ENCODE assay signal across 16 mouse cellular contexts in the genomic region with DNA sequence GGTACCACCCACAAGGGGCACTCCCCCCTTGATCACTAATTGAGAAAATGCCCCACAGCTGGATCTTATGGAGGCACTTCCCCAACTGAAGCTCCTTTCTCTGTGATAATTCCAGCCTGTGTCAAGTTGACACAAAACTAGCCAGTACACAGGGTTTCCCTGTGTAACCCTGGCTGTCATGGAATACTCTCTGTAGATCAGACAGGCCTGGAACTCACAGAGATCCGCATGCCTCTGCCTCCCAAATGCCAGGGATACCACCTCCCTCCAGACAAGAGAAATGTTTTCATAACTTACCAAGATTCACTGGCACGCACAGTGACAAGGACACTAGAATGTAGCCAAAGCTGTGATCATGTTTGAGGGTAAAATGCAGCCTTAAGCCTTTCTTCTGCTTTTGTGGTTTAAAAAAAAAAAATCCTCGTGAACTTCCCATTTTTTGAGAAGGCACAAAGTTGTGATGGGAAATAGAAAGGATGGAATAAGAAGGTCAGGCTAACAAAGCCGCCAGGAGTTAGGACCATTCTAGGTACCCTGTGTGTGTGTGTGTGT.
DNase-seq lines count a peak whose midpoint lies in the region; ATAC-seq and TF ChIP-seq lines count a peak whose summit lies in the region.
"Had no signal": no experiment of that assay in that cellular context is flagged by ENCODE, and none has a peak within 500 bp of the region (broad histone marks: within the 10 kb centered on the region; RNA-seq: fewer than 3 reads in every experiment).

No protein-coding gene starts in this region.

- H3K9ac ChIP-seq in midbrain, embryonic 11.5 days (ENCODE audit: low read length) = no peak overlapping the region
- no peak overlapping the region for H3K9ac ChIP-seq in midbrain, embryonic 14.5 days (replicated peaks; ENCODE audit: low read length)
- H3K9ac ChIP-seq: forebrain, embryonic 15.5 days; midbrain, embryonic 15.5 days had no signal

- TF ChIP-seq POLR2A in small intestine, adult 2 months (IDR thresholded peaks at IDR 0.05; ENCODE audit: low read depth, low read length) = no peak

- no peak for TF ChIP-seq CTCF in small intestine, adult 2 months (IDR thresholded peaks at IDR 0.05; ENCODE audit: extremely low read depth, insufficient read length, insufficient replicate concordance, low read depth, low read length)

- H3K36me3 ChIP-seq in heart, embryonic 10.5 days = no peaks in the 10 kb centered on the region
- H3K36me3 ChIP-seq in midbrain, embryonic 11.5 days (ENCODE audit: control insufficient read depth, insufficient read depth, low read length) = no peaks in the 10 kb centered on the region
- H3K36me3 ChIP-seq in midbrain, embryonic 14.5 days (ENCODE audit: control insufficient read depth, insufficient read depth, low read length) = no peaks in the 10 kb centered on the region
- H3K36me3 ChIP-seq in small intestine, adult 2 months (ENCODE audit: control insufficient read depth, insufficient read depth, low read length) = no peaks in the 10 kb centered on the region
- H3K36me3 ChIP-seq: forebrain, embryonic 15.5 days; midbrain, embryonic 15.5 days had no signal

- peak; percentile 46 for DNase-seq in heart, embryonic 10.5 days (ENCODE audit: low spot score)
- DNase-seq in heart, adult 9 months (ENCODE audit: low spot score in 2 of 2) = no peak
- DNase-seq in midbrain, embryonic 11.5 days (ENCODE audit: low spot score, missing footprints) = peak; percentile 51
- no peak for DNase-seq in midbrain, embryonic 14.5 days
- no peak for DNase-seq in left cerebral cortex, adult 11 months (ENCODE audit: low spot score)
- DNase-seq in right cerebral cortex, postnatal 10 days (ENCODE audit: low spot score in 2 of 2) = no peak
- DNase-seq: adrenal gland, postnatal 25 days; kidney, adult 9 months; left cerebral cortex, postnatal 4 days had no signal

- WGBS in heart, embryonic 10.5 days = 87% methylated on average over 4 of the region's 4 CpGs
- 86% methylated on average over 4 of the region's 4 CpGs for WGBS in midbrain, embryonic 11.5 days
- 88% methylated on average over 4 of the region's 4 CpGs for WGBS in midbrain, embryonic 14.5 days
- 82% methylated on average over 4 of the region's 4 CpGs for WGBS in small intestine, adult 2 months

- ATAC-seq in midbrain, embryonic 11.5 days (ENCODE audit: low FRiP score) = no peak
- no peak for ATAC-seq in midbrain, embryonic 14.5 days (ENCODE audit: low FRiP score, low TSS enrichment)
- ATAC-seq in hematopoietic stem cell, adult 5-6 weeks (replicated peaks in 1 of 2; ENCODE audit: insufficient read depth in 1 of 2, low FRiP score in 2 of 2, low TSS enrichment in 1 of 2, low read depth in 1 of 2, poor library complexity in 2 of 2, severe bottlenecking in 2 of 2) = peak; percentile 25 to 46; a peak in 3 of 4 replicates
- ATAC-seq: activated CD4-positive, CD25-positive, alpha-beta regulatory T cell, adult 4 months; forebrain, embryonic 15.5 days; inflammation-experienced regulatory T-cells, adult 6 months; midbrain, embryonic 15.5 days; Patski had no signal

- peaks cover 38% of the 10 kb centered on the region for H3K4me1 ChIP-seq in heart, embryonic 10.5 days
- H3K4me1 ChIP-seq in midbrain, embryonic 11.5 days (ENCODE audit: control insufficient read depth, insufficient read depth, low read length) = peaks cover 16% of the 10 kb centered on the region
- H3K4me1 ChIP-seq in midbrain, embryonic 14.5 days (ENCODE audit: control insufficient read depth, insufficient read depth, low read length) = peaks cover 13% of the 10 kb centered on the region
- no peaks in the 10 kb centered on the region for H3K4me1 ChIP-seq in small intestine, adult 2 months (ENCODE audit: control insufficient read depth, insufficient read depth, insufficient read length, low read length)

- H3K27ac ChIP-seq in heart, embryonic 10.5 days = peak overlapping the region; percentile 88
- H3K27ac ChIP-seq in midbrain, embryonic 11.5 days (ENCODE audit: low read depth, low read length) = no peak overlapping the region
- H3K27ac ChIP-seq in midbrain, embryonic 14.5 days (replicated peaks; ENCODE audit: low read depth, low read length) = no peak overlapping the region
- peak overlapping the region; percentile 31; the same call in 1 of the 2 replicates for H3K27ac ChIP-seq in small intestine, adult 2 months (ENCODE audit: insufficient read depth, low read depth, low read length)

- no peaks in the 10 kb centered on the region for H3K27me3 ChIP-seq in heart, embryonic 10.5 days (ENCODE audit: insufficient read depth, poor library complexity, severe bottlenecking)
- no peaks in the 10 kb centered on the region for H3K27me3 ChIP-seq in midbrain, embryonic 11.5 days (ENCODE audit: control insufficient read depth, insufficient read depth, low read length)
- no peaks in the 10 kb centered on the region; the same call in 1 of the 2 replicates for H3K27me3 ChIP-seq in midbrain, embryonic 14.5 days (ENCODE audit: control insufficient read depth, insufficient read depth, low read length)
- H3K27me3 ChIP-seq in small intestine, adult 2 months (ENCODE audit: control insufficient read depth, insufficient read depth, low read length) = no peaks in the 10 kb centered on the region
- H3K27me3 ChIP-seq: forebrain, embryonic 15.5 days; midbrain, embryonic 15.5 days; Patski had no signal

- no peak overlapping the region for H3K4me3 ChIP-seq in heart, embryonic 10.5 days
- H3K4me3 ChIP-seq in midbrain, embryonic 11.5 days (ENCODE audit: low read depth, low read length) = no peak overlapping the region
- H3K4me3 ChIP-seq in midbrain, embryonic 14.5 days (replicated peaks; ENCODE audit: low read depth, low read length) = no peak overlapping the region
- H3K4me3 ChIP-seq in small intestine, adult 2 months (ENCODE audit: low read depth, low read length) = no peak overlapping the region
- H3K4me3 ChIP-seq: forebrain, embryonic 15.5 days; midbrain, embryonic 15.5 days had no signal

- no peak overlapping the region for H3K4me2 ChIP-seq in midbrain, embryonic 11.5 days
- no peak overlapping the region for H3K4me2 ChIP-seq in midbrain, embryonic 14.5 days (ENCODE audit: low read length)
- H3K4me2 ChIP-seq: forebrain, embryonic 15.5 days; midbrain, embryonic 15.5 days had no signal

- H3K9me3 ChIP-seq in heart, embryonic 10.5 days = no peaks in the 10 kb centered on the region
- H3K9me3 ChIP-seq in midbrain, embryonic 11.5 days (ENCODE audit: control insufficient read depth, low read length) = no peaks in the 10 kb centered on the region
- H3K9me3 ChIP-seq in midbrain, embryonic 14.5 days (ENCODE audit: control insufficient read depth, low read length) = no peaks in the 10 kb centered on the region
- H3K9me3 ChIP-seq: forebrain, embryonic 15.5 days; midbrain, embryonic 15.5 days had no signal

Comparison
In these comparisons a context has a peak if more than half of its experiments do, and no peak if none do; other contexts are left out.
1. DNase-seq: peak in heart, embryonic 10.5 days (single experiment) and midbrain, embryonic 11.5 days (single experiment); none in heart, adult 9 months (0 of 2), midbrain, embryonic 14.5 days (single experiment), left cerebral cortex, adult 11 months (single experiment) and right cerebral cortex, postnatal 10 days (0 of 2).
2. H3K27ac ChIP-seq: peak in heart, embryonic 10.5 days (single experiment) and small intestine, adult 2 months (single experiment); none in midbrain, embryonic 11.5 days (single experiment) and midbrain, embryonic 14.5 days (single experiment).
3. ATAC-seq: peak in hematopoietic stem cell, adult 5-6 weeks (2 of 2); none in midbrain, embryonic 11.5 days (single experiment) and midbrain, embryonic 14.5 days (single experiment).